Mouse (Mus musculus): ENCODE results near the gene Peak1.

DNA sequence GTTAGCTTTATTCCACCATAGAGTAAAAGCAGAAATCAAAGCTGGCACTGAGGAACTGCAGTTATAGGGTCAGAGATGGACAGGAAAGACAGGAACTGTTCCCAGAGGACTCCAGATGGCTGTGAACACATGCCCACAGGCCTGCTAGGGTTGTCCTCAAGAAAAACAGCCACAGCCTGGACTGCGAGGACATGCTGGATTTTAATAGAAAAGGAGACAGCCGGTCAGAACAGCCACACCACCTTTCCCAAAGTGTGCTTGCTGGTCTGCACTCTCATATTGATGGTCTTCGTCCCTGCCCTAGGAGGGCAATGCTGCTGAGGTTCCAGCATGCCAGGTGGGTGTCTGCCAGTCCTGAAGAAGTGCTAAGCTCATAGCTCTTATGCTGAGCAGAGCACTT lies 148.8 kb downstream of the Peak1 start:
- TF ChIP-seq CTCF (IDR thresholded peaks at IDR 0.05; ENCODE audit: borderline replicate concordance, insufficient read depth, low read length) (no peak), POLR2A (IDR thresholded peaks at IDR 0.05; ENCODE audit: low read depth, low read length) (no peak)

Measured in embryonic fibroblast, embryonic 13.5 days (primary cell).